Mouse (Mus musculus) G1E (cell line): Measurements from ENCODE around the gene Tln1. TPM values are rescaled to one million over a fixed set of nuclear protein-coding genes. Genes with fewer than 3 reads are reported as not detected.

Experiments
- ATAC-seq: 2 replicates; pipeline ENCODE4 v1.8.0; 2016; ENCODE audit warnings: mild to moderate bottlenecking; ENCODE audit not compliant: insufficient number of reproducible peaks, poor library complexity, low FRiP score, severe bottlenecking; ENCODE audit errors: extremely low read depth
- DNase-seq: peaks from one replicate; pipeline ENCODE4 v3.0.0; 2012; ENCODE audit warnings: low spot score
- H3K27me3 ChIP-seq: 2 replicates; pipeline ENCODE4 v1.6.1; 2012; ENCODE audit warnings: mild to moderate bottlenecking, low read length, inconsistent platforms; ENCODE audit not compliant: insufficient read depth
- H3K36me3 ChIP-seq: replicated peaks from 2 replicates; pipeline ENCODE3; 2012; ENCODE audit warnings: mild to moderate bottlenecking, inconsistent platforms
- H3K4me1 ChIP-seq: 2 replicates; pipeline ENCODE4 v1.6.1; 2012; ENCODE audit warnings: low read depth, low read length, inconsistent platforms, mixed read lengths; ENCODE audit not compliant: insufficient read depth
- H3K4me3 ChIP-seq: 2 replicates; pipeline ENCODE4 v1.5.1; 2012; ENCODE audit warnings: low read depth, mild to moderate bottlenecking, inconsistent platforms, low read length, moderate library complexity, mixed read lengths
- H3K9me3 ChIP-seq: replicated peaks from 2 replicates; pipeline ENCODE4 v1.6.1; 2012; ENCODE audit warnings: inconsistent platforms
- CTCF ChIP-seq: IDR thresholded peaks from 2 replicates; pipeline ENCODE4 v1.5.1; 2012; ENCODE audit warnings: low read depth, low read length, inconsistent platforms, mixed read lengths
- GATA1 ChIP-seq: IDR thresholded peaks from 2 replicates; pipeline ENCODE4 v1.6.1; 2012; ENCODE audit warnings: borderline replicate concordance, low read length, inconsistent platforms, mixed read lengths
- GATA2 ChIP-seq: IDR thresholded peaks from 2 replicates; pipeline ENCODE4 v1.6.1; 2012; ENCODE audit warnings: low read depth, low read length, inconsistent platforms, borderline replicate concordance
- POLR2AphosphoS5 ChIP-seq: IDR thresholded peaks from 2 replicates; pipeline ENCODE4 v1.6.1; 2012; ENCODE audit warnings: low read depth, low read length, inconsistent platforms; ENCODE audit not compliant: insufficient replicate concordance
- TAL1 ChIP-seq: conservative IDR thresholded peaks from 2 replicates; pipeline ENCODE4 v1.6.1; 2012; ENCODE audit warnings: low read depth, low read length, inconsistent platforms, mixed read lengths
- polyA plus RNA-seq: library from polyadenylated mRNA; stranded (reverse); fragments of >175 nt; gene quantifications from 2 replicates; pipeline ENCODE4 v1.2.3, GENCODE M21; 2012
- total RNA-seq, 2 experiments: library from RNA; stranded (forward) in 1 of 2; stranded (reverse) in 1 of 2; fragments of 200-1000 nt in 1 of 2; fragments of >200 nt in 1 of 2; fragmentation: Nextera tagmentation in 1 of 2; gene quantifications; 2 replicates each; pipeline ENCODE4 v1.2.3; 2014 to 2017

Gene Tln1
- total and polyA plus RNA-seq, 3 experiments = 163 to 262 (median 167) TPM

- H3K36me3 ChIP-seq = no peaks in the 10 kb centered on the region
- H3K27me3 ChIP-seq = peaks cover 75% of the 10 kb centered on the region
- ATAC-seq (no peak), DNase-seq (no peak)
- H3K4me1 ChIP-seq = peaks cover 25% of the 10 kb centered on the region
- no peak for TF ChIP-seq TAL1
- no peak for TF ChIP-seq GATA2
- TF ChIP-seq CTCF = no peak
- TF ChIP-seq GATA1 = no peak
- TF ChIP-seq POLR2AphosphoS5 = no peak
- H3K9me3 ChIP-seq = no peaks in the 10 kb centered on the region
- no peak overlapping the region for H3K4me3 ChIP-seq
Observed at GRCm38 (mm10) chr4:43519551-43519950, 42.9 kb downstream of the Tln1 start.

GRCm38 (mm10) chr4:43515764-43516708 is 46.5 kb downstream of the Tln1 start:
- DNase-seq = no peak
- no peak for ATAC-seq
- H3K4me1 ChIP-seq = peaks cover 13% of the 10 kb centered on the region
- H3K4me3 ChIP-seq = no peak overlapping the region
- no peaks in the 10 kb centered on the region for H3K36me3 ChIP-seq
- no peaks in the 10 kb centered on the region for H3K9me3 ChIP-seq
- H3K27me3 ChIP-seq = peaks cover 66% of the 10 kb centered on the region
- TF ChIP-seq TAL1 = no peak
- TF ChIP-seq GATA2 = no peak
- TF ChIP-seq POLR2AphosphoS5 = no peak
- TF ChIP-seq GATA1 = no peak
- TF ChIP-seq CTCF = no peak

- TF ChIP-seq POLR2AphosphoS5 = no peak
- no peak for TF ChIP-seq CTCF
- no peak for TF ChIP-seq GATA2
- TF ChIP-seq TAL1 = no peak
- TF ChIP-seq GATA1 = no peak
Observed at GRCm38 (mm10) chr4:43513791-43514190, 48.7 kb downstream of the Tln1 start.

GRCm38 (mm10) chr4:43513300-43513699 is 49.2 kb downstream of the Tln1 start:
- TF ChIP-seq GATA2 (no peak), TAL1 (no peak), CTCF (no peak), POLR2AphosphoS5 (no peak), GATA1 (no peak)
- Histone ChIP-seq H3K4me3 (no peak overlapping the region), H3K4me1 (peaks cover 5% of the 10 kb centered on the region; the same call in 1 of the 2 replicates), H3K36me3 (no peaks in the 10 kb centered on the region), H3K9me3 (no peaks in the 10 kb centered on the region), H3K27me3 (peaks cover 67% of the 10 kb centered on the region)
- DNase-seq = no peak
- ATAC-seq = no peak

More at GRCm38 (mm10) chr4:43513791-43514190, 48.7 kb downstream of the Tln1 start:
- H3K9me3 ChIP-seq = no peaks in the 10 kb centered on the region
- no peaks in the 10 kb centered on the region for H3K36me3 ChIP-seq
- peaks cover 66% of the 10 kb centered on the region for H3K27me3 ChIP-seq
- no peak overlapping the region for H3K4me3 ChIP-seq
- DNase-seq = no peak
- peaks cover 7% of the 10 kb centered on the region for H3K4me1 ChIP-seq
- no peak for ATAC-seq

GRCm38 (mm10) chr4:43512653-43513052 is 49.8 kb downstream of the Tln1 start:
- no peak overlapping the region for H3K4me3 ChIP-seq
- ATAC-seq = no peak
- DNase-seq = no peak
- H3K36me3 ChIP-seq = no peaks in the 10 kb centered on the region
- H3K4me1 ChIP-seq = peaks cover 5% of the 10 kb centered on the region; the same call in 1 of the 2 replicates
- TF ChIP-seq CTCF = no peak
- no peak for TF ChIP-seq GATA1
- no peak for TF ChIP-seq POLR2AphosphoS5
- no peak for TF ChIP-seq TAL1
- TF ChIP-seq GATA2 = no peak
- H3K9me3 ChIP-seq = no peaks in the 10 kb centered on the region
- H3K27me3 ChIP-seq = peaks cover 61% of the 10 kb centered on the region

- ATAC-seq = no peak
- no peaks in the 10 kb centered on the region for H3K36me3 ChIP-seq
- TF ChIP-seq TAL1 = no peak
- TF ChIP-seq CTCF = no peak
- no peak for TF ChIP-seq GATA1
- no peak for TF ChIP-seq POLR2AphosphoS5
- no peak for TF ChIP-seq GATA2
- DNase-seq = no peak
- H3K4me3 ChIP-seq = no peak overlapping the region
- H3K4me1 ChIP-seq = peaks cover 5% of the 10 kb centered on the region
- no peaks in the 10 kb centered on the region for H3K9me3 ChIP-seq
- H3K27me3 ChIP-seq = peaks cover 62% of the 10 kb centered on the region
Observed at GRCm38 (mm10) chr4:43511675-43512454, 50.6 kb downstream of the Tln1 start.
